Mouse (Mus musculus) cerebellum, postnatal 36 days (tissue): Measurements from ENCODE around the gene Bmpr1b.
"Not testable (repeated sequence)": the region's sequence is repeated elsewhere in the genome, so short reads cannot be mapped to it uniquely, and the experiment has no call there.

Experiments
- DNase-seq, 2 experiments: peaks; one replicate each; pipeline ENCODE4 v3.0.0; 2021 to 2022; ENCODE audit warnings: mixed read lengths in 2 of 2

Bmpr1b gene

DNA sequence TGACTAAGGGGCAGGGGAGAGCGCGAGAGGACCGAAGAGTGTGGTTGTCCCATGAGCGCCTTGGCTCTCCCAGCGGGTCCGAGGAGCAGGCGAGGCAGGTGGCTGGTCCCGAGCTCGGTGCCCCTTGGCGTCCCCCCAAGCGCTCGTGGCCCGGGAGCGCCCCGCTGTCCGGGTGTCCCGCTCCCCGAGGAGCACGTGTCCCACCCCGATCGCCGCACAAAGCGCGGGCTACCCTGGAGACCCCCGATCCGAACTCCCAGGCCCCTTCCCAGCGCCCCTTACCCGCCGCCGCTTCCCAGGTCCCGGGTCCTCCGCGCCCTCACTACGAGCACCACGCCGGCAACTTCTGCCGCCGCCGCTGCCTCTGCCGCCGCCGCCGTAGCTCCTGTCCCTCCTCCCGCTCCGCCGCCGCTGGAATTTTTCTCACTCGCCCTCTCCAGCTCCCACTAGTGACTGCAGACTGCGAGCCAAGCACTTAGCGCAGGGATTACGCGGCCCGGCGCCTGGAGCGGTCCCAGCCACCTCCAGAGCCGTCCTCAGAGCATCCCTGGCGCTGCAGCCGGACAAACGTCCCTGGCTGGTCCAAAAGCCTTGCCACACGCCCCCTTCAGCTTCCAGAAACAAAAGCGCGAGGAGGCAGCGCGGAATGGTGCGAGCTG is at the start of gene Bmpr1b:
Bmpr1b (minus strand) TSS at position 563 of the 659 bp plus-strand sequence.
- peak; percentile 10 to 25 for DNase-seq

DNA sequence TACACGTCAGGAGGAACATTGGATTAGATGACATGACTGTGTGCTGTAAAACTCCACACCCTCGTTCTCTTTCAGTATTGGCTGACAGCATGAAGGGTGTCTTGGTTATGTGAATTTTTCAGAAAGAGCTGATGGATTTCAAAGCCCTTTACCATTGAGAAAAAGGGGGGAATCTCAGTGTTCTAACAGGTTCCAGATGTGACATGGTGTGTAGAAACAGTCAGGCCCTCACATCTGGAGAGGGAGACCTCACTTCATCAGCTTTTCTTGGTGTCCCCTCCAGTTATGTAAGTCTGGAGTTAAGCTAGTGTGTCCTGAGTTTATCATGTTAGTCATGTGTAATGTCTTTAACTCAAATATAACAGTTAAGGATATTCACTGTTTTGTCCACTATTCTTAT is 43.6 kb upstream of the Bmpr1b start:
- no peak for DNase-seq

DNA sequence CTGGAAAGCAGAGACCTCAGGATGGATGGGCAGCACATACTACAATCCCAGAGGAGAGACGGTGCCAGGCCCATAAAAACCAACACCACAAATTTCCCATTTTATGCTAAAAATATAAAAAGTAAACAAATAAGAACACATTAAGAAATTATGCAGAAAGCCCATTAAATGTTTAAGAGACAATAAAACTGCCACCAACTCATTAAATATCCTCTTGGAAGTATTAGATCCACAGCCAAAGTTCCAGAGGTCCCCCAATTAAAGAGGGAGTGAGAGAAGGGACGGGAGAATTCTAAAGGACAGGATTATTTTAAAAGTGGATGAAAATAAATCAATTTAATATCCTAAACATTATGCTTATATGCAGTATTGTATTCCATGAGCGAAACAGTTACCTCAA is 43.0 kb upstream of the Bmpr1b start:
- no peak for DNase-seq

DNA sequence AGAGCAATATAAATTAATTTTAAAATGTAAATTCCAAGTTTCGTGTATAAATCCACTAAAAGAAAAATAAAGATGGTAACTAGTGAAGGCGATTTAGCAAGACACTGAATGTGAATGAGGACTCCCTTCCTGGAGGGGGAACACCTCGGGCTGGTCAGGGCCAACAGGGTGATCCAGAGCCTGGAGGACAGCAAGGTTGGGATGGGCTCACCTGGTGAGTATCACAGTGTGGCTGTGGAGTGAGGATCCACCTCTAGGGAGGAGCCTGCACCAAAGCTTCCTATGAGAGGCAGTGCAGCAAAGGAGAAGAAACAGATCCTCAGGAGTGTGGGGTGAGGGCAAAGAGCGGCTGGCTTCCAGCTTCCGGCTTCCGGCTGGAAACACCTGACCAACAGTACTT is 40.8 kb upstream of the Bmpr1b start:
- DNase-seq: no peak

DNA sequence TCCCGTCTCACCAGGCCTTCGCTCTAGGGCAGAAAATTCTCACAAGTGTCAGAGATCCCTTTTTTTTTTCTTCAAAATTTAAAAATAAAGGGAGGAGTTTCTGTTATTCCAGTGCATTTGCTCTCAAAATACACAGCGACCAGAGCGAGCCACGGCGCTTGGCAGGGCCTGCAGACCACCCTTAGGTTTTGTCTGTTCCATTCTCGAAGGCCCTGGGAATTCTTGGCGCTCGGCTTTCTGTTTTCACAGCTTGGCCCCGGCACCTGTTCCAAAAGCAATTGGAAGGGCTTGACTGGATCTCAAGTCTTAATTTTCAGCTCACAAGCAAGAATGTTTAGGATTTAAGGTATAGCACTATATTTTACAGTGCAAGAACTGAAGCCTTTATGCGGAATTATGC is 39.8 kb upstream of the Bmpr1b start:
- peak; percentile 13 to 19 for DNase-seq

DNA sequence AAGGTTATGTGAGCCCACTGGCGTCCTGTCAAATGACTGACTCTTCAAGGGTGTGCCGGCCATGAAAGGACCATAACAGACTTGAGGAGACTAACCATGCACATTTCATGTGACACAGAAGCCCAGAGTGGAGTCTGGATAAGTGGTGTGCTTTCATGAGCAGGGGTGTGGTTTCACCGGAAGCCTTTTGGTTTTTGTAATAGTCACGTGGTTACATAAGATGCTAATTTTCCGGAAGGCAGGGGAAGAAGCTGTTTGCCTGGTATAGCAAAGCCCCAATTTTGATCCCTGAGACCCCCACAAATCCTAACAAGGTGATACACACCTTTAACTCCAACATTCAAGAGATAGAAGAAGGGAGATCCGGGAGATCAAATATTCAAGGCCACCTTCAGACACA is 38.3 kb upstream of the Bmpr1b start:
- no peak for DNase-seq

DNA sequence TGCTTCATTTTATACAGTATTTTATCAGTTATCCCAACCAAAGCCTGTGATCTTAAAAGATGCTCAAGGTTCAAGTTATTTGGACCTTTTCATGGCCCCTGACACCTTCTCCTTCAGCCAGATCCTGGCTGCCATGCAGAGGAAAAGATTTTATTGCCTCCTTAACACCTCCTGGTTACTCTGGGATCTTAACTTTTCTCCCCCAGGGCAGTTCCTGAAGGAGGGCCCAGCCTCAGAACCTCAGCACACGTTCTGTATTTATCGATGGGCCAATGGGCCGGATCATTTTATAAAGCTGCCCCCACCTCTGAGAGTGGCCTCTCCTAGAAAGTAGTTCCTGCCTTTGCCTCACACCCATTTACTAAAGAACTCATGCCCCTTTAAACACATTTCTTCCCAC is 37.1 kb upstream of the Bmpr1b start:
- DNase-seq: no peak

DNA sequence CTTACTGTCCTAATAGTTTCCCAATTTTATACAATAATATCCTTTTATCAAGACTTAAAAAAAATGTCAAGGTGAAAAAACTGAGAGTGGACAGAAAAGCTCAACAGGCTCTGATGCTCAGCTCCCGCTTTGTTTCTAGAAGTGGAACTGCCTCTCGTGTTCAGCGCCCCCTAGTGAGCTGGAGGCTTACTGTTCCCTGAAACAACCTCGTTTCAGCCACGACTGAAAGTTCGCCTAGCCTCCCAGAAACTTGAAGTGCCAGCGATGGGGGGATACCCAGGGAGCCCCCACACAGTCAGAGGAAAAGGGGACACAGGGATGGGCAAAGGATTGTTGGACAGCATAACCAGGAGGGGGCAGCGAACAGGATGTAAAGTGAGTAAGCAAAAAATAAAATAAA is 26.9 kb upstream of the Bmpr1b start:
- DNase-seq: no peak

DNA sequence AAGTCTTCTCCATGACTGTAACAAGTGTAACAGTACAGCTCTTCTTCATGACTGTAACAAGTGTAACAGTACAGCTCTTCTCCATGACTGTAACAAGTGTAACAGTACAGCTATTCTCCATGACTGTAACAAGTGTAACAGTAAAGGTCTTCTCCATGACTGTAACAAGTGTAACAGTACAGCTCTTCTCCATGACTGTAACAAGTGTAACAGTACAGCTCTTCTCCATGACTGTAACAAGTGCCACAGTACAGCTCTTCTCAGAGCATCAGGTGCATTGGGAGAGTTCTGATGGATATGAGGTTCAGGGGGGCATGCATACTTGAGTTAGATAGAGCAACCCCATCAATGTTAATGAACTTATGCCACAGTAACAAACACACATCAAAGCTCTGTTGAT is 22.4 kb upstream of the Bmpr1b start:
- DNase-seq: not testable (repeated sequence)

DNA sequence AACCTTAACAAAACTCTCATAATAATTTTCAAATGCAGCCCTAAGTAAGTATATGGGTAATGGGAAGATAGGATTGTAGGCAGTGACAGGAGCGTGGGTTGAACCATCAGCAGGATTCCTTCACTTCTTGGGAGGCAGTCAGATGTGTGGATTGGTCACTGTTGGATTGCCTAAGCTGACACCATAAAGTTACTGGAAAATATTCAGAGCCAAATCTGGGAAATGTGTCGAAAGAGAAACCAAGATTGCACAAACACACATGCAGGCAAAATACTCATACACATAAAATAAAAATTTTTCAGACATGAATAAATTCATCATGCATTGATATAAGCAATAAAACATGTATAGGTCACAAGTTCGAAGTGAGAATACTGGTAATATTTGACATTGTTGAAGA is 17.3 kb upstream of the Bmpr1b start:
- DNase-seq: no peak

DNA sequence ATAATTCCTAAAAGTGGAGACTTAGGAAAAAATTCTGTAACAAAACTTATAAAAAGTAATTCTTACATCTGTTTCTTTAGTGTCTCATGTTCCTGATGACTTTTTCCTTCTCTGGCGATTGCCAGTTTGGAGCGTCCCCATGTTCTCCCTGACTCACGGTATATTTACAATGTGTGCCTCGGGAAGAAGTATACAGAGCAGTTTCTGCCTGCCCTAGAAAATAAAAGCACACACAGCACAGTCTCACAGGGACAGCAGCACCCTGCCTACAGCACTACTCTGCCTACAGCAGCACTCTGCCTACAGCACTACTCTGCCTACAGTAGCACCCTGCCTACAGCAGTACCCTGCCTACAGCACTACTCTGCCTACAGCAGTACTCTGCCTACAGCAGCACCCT is 4.8 kb upstream of the Bmpr1b start:
- DNase-seq: no peak

DNA sequence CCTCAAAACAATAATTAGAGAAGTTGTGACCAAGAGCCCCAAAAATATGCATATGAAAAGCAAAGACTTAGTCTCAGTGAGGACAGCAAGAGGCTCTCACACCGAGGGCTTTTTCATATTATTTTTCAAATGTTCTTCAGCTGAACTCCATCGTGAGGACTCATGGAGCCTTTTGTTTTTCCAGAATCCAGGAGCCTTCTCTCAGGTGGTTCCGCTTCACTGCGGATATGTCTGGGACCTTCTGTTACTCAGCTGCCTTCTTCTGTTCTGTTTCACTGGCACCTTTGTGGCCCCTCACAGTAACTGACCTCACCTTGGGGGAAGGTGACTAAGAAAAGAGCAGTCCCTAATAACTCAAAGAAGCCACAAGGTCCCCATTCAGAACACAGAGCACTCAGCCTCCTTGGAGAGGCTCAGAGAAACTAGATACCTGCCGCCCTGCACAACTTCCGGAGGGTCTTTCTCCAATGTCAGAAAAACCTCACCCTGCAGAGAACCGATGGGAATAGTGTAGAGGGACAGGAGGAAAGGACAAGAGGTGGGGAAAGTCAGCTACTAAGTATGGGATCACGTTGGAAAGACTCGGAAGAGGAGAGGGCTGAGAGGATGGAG is 868 bp downstream of the Bmpr1b start:
- no peak for DNase-seq

DNA sequence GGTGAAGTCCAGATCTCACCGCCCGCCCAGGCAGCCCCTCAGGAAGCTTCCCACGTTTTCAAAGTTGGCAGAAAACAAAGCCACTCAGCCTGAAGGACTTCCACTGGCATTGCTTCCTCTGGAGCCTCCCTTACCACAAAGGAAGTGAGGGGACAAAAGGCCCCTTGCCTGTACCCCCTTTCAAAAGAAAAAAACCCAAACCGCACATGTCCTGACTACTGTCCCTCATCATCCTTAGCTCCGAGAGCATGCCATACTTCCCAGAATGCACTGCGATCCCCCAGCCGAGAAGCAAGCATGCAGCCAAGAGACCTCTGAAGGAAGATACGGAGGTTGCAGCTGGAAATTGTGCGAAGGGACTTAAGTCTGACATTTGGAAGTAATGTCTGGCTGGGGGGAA is 4.2 kb downstream of the Bmpr1b start:
- no peak for DNase-seq

DNA sequence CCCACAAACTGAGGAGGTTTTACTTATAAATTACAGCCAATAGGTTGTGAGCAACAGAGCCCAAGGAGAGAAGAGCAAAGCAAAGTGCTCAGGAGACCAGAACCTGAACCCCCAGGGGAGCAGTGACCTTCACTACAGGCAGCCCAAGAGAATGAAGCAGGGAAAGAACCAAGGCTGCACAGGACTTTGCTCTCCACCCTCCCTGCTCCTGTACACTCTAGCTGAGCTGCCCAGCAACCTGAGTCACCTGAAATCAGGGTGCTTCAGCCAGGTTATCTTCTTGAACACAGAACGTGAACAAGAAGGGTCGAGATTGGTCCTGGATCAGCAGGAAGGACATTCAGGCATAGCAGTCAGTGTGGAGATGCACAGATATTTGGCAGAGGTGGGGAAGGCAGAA is 5.3 kb downstream of the Bmpr1b start:
- DNase-seq: no peak

DNA sequence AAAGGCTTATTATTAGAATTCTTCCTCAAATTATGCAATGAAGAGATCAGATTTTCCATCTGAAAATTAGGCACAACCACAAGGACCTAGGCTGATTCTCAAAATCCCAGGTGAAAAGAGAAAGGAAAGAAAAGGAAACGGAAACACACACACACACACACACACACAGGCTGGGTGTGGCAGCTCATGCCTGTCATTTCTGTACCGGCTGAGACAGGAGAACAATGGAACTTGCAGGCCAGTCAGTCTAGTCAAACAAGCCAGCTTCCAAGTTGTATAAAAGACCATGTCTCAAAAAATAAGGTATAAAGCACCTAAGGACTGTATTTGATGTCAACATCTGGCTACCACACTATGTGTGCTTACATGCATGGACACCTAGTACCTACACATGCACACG is 7.8 kb downstream of the Bmpr1b start:
- no peak for DNase-seq

DNA sequence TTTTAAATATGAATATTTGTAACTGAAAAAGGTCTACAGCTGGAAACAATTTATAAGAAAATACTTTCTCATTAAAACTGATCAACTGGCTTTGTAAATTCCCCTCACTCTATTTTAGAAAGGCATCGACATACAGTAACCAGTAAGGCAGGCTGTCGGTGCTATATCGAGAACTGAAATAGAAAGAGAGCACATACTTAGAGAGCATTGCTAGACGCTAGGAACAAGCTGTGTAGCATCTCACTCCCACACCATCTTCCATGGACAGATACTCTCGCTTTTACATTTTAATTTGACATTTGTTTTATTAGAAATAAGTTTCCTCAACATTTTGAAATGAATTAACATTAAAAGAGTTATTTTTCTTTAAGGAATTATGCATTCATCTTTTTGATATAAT is 17.2 kb downstream of the Bmpr1b start:
- no peak for DNase-seq

DNA sequence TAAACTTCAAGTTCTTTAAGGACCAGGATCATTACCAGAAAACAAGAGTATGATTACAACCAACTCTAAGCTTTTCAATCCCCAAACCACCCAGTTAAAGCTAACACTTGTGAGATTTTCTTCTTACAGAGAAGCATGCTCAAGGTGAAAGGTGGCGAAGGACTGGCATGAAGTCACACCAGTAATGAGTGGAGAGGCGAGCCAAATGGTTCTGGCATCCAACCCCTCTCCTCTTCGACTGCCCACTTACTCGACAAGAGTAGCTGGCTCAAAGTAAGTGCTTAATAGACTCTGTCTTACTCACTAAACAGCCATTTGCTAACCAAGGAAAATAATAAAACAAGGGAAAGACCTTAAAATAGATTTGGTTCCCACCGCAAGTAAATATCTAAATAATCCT is 30.4 kb downstream of the Bmpr1b start:
- DNase-seq: no peak

DNA sequence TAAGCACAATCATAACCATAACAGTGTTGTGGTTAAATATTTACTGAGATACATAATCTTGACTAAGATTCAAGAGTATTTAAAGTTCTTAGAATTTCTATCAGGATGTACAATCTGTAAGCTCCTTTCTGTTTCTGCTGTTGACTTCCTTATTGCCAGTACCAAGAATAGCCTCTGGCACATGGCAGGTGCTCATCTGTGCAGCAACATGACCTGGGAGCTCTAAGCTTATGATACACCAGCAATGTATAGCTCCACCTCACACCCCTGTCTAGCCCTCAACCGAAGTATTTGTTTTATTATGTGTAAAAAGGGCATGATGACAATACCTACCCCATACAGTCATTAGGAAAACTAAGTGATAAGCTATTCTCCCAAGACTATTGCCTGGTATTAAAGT is 42.8 kb downstream of the Bmpr1b start:
- no peak for DNase-seq

DNA sequence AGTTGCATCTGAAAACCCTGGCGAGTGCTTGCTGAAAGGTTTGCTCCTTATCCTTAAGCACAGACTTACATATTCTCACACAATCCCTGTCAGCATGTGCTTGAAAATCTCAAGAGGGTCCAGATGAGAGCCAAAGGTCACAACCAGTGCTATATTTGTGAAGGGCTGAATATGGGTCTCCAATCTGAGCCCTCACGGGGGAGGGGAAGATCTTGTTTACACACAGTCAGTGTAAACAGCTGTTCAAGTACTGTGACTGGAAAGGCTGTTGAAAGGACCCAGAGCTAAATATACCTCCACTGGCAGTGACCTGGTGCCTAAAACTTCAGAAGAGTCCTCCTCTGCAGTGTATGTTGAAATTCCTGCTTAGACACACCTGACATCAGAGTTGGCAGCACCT is 43.7 kb downstream of the Bmpr1b start:
- DNase-seq: no peak

DNA sequence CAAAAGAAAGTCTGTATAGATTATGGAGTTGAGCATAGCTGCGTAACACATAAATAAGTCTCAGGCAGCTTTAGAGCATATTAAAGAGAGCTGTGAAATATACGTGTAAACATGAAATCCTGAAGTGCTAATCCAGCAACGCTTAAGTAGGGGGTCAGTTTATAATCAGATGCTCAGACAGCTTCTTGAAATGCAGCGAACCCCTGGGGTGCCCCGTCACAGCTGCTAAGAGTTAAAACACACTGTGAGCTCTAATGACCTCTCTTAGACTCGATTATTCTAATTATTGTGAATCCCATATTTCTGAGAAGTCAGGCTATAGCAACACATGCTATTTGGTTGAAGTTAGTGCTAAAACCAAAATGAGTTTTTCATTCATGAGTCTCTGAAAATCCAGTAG is 45.0 kb downstream of the Bmpr1b start:
- no peak for DNase-seq

DNA sequence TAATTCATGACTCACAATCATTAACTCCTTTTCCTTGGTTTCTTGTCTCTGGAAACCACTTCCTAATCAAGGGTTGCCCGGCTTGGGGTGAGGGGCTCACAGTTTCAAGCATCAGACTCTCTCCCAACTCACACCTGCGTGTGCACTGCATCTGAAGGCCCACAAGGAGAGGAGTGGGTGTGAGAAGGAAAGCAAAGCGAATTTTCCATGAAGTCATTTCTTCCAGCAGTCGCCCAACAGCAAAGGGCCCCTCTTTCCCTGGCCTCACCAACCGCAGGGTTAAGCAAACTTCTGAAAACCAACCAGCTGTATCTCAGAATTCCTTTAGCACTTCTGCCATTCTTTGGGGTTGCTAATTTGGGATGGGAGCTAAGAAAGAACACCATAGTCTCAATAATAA is 46.8 kb downstream of the Bmpr1b start:
- no peak for DNase-seq

DNA sequence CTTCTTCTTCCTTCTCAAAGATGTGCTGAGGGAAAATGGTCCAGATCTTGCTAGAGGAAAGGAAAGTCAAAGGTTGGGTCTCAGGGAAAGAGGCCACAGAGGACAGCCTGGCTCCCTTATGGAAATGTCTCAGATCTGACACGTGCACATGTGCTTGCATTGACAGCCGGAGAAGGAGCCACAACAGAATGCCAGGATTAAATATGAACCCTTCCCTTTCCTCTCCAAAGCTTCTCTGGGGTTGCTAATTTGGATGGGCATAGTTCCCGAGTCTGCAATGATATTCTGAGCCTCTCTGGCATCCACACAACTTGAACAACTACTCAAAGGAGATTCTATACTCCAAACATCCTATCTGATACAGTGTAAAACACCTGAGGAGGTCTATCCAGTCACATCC is 48.4 kb downstream of the Bmpr1b start:
- no peak for DNase-seq

DNA sequence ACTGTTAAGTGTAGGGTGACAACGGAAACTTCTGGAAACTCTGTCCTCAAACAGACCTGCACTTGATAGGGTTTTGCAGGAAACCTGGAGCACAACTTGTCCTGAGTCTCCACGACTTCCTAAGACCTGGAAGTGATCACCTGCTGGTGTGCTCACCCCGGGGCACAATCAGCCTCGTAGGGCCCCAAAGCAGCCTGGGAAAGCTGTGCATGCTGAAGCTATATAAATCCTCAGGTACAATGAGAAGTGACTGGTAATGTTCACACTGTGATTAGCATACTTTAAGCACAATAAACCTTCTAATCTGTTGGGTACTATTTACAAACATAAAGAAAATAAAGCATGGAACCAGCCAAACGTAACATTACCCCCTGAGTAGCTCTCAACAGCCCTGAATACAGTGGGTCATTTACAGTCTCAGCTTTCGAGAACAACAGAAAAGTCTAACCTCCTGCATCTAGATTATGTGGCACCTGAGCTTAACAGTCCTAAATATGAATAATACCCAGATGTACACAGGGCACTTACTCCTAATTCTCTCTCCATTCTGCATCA is 54.4 kb downstream of the Bmpr1b start:
- no peak for DNase-seq

DNA sequence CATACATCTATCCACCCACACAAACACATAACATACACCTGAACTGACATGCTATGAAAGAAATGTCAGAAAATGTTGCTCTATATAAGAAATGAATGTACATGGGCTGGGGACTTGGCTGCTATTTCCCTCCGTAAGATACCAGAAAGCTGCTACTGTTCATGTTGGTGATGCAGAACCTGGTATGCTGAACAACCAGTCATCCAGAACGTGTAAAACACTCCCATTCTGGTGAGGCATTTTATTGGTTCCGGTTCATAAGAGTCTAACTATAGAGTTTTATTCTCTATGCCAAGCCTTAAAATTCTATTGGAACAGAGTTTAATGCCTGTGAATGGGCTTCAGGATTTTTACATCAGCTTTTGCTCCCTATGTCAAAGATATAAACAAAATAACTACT is 55.0 kb downstream of the Bmpr1b start:
- no peak for DNase-seq

DNA sequence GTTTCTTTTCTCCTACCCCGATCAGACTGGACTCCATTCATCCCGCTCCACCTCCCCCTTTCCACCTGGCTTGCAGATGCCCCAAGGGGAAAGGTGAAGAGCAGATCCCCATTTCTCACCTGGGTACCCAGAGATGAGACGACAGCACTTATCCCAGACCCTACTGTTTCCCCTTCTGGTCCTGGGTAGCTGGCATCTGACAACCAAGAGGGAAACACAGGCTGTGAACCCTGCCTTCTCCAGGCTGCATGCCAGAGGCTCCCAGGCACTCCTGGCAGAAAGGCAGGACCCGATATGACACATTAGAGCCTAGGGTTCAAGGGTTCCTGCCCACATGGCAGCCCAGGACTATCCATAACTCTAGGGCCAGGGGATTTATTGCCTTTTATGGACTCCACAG is 56.0 kb downstream of the Bmpr1b start:
- DNase-seq: peak; percentile 7 to 15
